Mouse (Mus musculus) cerebellum, postnatal 4 days (tissue): ENCODE measurements around the gene Plekha6.

Experiments used
- DNase-seq, 2 experiments: peaks; one replicate each; pipeline ENCODE4 v3.0.0; 2022; ENCODE audit warnings: low spot score in 2 of 2, mixed read lengths in 1 of 2

The Plekha6 gene

GRCm38 (mm10) chr1:133182706-133183095 is 18.7 kb downstream of the Plekha6 start:
- peak in 1 of 2 experiments; percentile 37 for DNase-seq

DNA sequence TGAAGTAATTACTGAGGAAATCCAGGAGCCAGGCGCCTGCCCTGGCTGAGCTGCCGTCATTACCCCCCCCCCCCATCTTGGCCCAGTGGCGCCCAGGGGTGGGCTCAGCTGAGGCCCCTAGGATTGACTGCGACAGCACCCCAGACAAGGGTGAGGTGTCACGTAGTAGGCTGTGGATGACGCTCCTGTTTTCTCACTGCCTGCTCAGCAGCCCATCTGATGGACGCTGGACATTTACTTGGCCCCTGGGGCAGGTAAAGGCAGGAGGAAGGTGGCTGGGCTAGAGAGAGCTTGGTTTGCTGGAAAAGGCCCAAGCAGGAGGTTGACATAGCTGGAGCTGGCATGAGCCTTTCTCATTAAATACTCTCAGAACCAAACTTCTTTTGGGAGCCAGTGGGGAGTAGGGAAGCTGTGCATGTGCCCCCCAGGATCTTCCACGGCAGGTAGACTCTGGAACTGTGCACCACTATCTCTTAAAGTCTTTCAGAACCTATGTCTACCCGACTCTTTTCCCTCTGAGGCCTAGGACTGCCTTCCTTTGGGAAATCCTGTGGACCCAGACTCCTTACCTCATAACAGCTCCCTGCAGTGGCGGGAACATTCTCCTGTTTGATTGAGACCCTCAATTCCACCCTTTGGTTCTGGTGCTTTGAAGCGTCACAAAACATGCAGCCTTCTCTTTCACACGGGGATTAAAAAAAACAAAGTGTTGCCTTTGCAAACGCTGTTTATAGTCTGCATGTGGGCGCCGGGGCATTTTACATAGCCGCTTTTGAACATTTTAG is 19.3 kb downstream of the Plekha6 start:
- DNase-seq: peak in 1 of 2 experiments; percentile 23

DNA sequence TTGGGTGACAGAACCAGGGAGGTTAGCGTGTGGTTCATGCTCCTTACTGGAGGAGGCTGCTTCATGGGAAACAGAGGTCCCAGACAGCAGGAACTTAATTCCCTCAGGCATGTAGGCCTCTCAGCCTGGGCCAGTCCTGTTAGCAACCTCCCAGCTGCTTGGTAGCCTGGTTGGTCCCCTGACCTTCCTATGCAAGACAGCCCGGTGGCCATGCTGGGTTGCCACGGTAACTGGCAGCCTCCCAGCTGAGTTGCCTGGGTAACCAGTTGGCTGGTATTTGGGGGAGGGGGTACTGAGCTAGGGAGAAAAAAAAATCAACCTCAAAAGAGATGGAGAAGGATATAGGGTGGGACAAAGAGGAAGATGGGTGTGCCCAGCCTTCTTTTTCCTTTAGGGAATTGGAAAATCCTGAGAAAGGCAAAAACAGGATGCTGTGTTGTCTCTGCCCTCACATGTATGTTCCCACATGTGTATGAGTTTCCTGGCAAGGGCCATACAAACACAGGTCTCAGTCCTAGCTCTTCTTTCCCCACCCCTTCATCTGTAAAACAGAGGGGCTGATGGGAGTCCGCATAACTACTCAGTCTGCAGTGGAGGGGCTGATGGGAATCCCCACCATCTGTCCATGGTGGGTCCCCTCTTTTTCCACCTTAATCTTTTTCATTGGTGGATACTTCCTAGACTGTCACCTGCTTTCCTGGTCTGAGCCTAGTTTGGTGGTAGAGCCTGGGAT is 24.1 kb downstream of the Plekha6 start:
- peak; percentile 68 to 95 for DNase-seq

DNA sequence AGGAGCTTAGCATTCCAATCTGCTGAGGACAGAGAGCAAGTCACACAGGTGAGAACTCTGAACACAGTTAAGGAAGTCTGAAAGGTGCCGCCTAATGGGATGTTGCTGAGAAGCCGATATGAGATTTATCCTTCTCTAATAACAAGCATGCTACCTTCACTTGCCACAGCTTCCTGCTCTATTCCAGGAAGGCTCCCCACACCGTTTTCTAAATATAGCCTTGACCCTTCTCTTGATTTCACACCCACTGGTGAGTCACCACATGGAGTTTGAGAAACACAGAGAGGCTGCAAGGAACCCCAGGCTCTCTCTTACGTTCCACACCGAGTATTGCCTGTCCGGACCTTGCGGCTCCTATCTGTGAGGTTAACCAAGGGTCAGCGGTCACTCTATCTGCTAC is 24.7 kb downstream of the Plekha6 start:
- no peak for DNase-seq

GRCm38 (mm10) chr1:133189471-133189870 is 25.5 kb downstream of the Plekha6 start:
- DNase-seq: no peak

DNA sequence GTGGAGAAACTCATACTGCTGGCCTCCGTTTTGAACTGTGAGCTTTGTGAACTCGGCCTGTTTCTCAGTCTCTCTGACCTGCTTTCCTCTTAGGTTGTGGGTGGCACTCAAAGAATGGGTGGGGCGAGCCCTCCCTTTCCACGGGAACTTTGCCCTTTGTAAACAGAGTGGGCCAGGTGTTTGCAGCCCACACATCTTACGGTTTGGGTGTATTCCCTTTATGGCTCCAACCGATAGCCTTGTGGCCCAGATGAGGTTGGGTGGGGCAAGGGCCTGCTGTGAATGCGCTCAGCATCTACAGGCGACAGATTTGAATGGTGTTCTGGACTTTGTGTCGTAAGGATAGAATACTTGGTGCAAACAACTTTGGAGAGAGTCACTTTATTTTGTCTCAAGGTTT is 26.5 kb downstream of the Plekha6 start:
- no peak for DNase-seq

DNA sequence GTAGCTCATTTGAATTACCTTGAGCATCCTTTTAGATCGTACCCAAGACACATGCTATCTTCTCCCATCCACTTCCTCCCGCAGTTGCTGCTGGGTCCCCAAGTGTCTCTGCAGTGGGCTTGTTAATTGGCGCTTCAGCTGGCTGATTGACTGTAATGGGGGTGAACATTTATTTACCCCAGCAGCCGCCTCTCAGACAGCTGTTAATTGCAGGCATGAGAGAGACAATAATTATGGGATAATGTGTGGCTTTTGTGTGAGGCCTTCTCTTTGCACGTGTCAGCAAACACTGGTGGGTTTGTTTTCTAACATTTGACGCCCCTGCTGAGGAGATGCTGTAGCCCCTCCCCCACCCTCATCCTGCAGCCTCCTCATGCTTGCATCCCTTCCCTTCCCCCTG is 32.2 kb downstream of the Plekha6 start:
- DNase-seq: no peak

DNA sequence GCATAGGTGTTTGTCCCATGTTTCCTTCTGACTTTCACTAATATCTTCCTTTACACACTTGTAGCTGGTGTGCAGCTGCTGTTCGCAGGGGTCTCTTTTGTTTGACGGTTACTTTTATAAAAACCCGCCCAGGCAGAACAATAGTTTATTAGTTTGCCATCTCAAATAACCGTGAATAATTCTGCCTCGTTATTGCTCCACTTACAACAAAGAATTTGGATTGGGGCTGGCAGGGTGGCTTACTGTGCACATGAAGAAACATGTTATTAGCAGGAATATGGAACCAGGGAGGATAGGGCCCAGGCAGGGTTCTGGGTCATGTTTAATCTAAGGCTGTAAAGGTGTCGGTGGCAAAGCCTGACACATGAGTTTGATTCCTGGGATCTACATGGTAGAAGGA is 33.3 kb downstream of the Plekha6 start:
- DNase-seq: no peak

GRCm38 (mm10) chr1:133199706-133200105 is 35.7 kb downstream of the Plekha6 start:
- no peak for DNase-seq

GRCm38 (mm10) chr1:133201499-133201898 is 37.5 kb downstream of the Plekha6 start:
- no peak for DNase-seq

GRCm38 (mm10) chr1:133203701-133204100 is 39.7 kb downstream of the Plekha6 start:
- DNase-seq: no peak

GRCm38 (mm10) chr1:133204341-133204849 is 40.4 kb downstream of the Plekha6 start:
- no peak for DNase-seq

GRCm38 (mm10) chr1:133204985-133205384 is 41.0 kb downstream of the Plekha6 start:
- no peak for DNase-seq

- no peak for DNase-seq
These were observed 44.2 kb downstream of the Plekha6 start for GRCm38 (mm10) chr1:133208086-133208815.

DNA sequence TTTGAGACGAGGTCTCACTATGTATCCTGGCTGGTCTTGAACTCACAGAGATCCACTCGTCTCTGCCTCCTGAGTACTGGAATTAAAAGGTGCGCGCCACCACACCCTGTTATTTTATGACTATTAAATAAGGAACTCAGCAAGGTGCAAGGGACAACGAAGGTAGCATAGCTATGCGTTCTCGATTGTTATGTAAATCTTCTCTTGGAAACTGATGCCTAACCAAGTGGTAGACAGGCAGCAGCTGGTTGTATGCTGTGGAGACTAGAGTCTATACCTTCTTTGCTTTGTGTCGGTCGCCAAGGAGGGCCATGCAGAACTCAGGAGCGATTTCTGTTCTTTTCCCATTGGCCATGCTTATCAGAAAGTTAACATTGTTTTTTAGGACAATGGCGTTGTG is 45.0 kb downstream of the Plekha6 start:
- no peak for DNase-seq

- DNase-seq: no peak
These were observed 45.5 kb downstream of the Plekha6 start for GRCm38 (mm10) chr1:133209482-133209881.

GRCm38 (mm10) chr1:133209901-133210516 is 46.0 kb downstream of the Plekha6 start:
- no peak for DNase-seq

- no peak for DNase-seq
These were observed 46.8 kb downstream of the Plekha6 start for GRCm38 (mm10) chr1:133210766-133211165.

GRCm38 (mm10) chr1:133212273-133212672 is 48.3 kb downstream of the Plekha6 start:
- no peak for DNase-seq

DNA sequence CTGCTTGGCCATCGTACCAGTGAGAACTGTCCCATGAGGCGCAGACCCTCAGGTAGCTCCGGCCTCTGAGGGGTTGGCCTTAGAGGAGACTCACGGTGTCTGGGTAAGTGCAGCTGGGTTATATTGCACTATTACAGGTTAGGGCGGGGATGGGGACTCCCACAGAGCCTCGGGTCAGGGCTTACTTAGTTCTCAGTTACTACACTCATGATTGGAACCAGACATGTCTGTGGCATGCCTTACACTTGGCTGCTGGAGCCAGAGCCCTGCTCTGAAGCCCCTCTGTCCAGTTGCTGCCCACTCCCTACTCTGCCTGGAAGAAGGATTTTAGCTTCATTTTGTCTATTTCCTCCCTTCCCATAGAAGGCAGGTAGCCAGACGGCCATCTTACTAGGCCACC is 49.1 kb downstream of the Plekha6 start:
- DNase-seq: no peak

GRCm38 (mm10) chr1:133213901-133214300 is 49.9 kb downstream of the Plekha6 start:
- DNase-seq: no peak
